Mouse (Mus musculus) cerebellum, adult 2 months (tissue): ENCODE results near the gene Gpr183.

Experiments used
- CTCF ChIP-seq: fragments of 200-500 bp; IDR thresholded peaks from 2 replicates; pipeline ENCODE4 v1.5.1; 2011; ENCODE audit warnings: low read depth, mild to moderate bottlenecking, control low read depth, low read length, moderate library complexity, borderline replicate concordance; ENCODE audit not compliant: insufficient read depth
- POLR2A ChIP-seq: fragments of 200-500 bp; IDR thresholded peaks from 2 replicates; pipeline ENCODE4 v1.6.1; 2011; ENCODE audit warnings: low read length, control low read depth, borderline replicate concordance; ENCODE audit not compliant: insufficient read depth

- no peak for TF ChIP-seq POLR2A
- TF ChIP-seq CTCF: no peak
These were observed 32.8 kb downstream of the Gpr183 start for GRCm38 (mm10) chr14:121932180-121932579.
